10 mouse cellular contexts compared by ENCODE assay signal in genomic region chr10:83634461-83634860, GRCm38 (mm10). TPM values are rescaled to one million over a fixed set of nuclear protein-coding genes. Genes with fewer than 3 reads are reported as not detected.
DNase-seq lines count a peak whose midpoint lies in the region.
"Had no signal": no experiment of that assay in that cellular context is flagged by ENCODE, and none has a peak within 500 bp of the region (broad histone marks: within the 10 kb centered on the region; RNA-seq: fewer than 3 reads in every experiment).

No protein-coding gene starts in this region.

- H3K27ac ChIP-seq in macrophage: peak overlapping the region; percentile 33; the same call in 1 of the 2 replicates
- H3K27ac ChIP-seq: embryonic facial prominence, embryonic 15.5 days; limb, embryonic 12.5 days had no signal

- no peak overlapping the region for H3K4me3 ChIP-seq in macrophage (ENCODE audit: inconsistent target)
- H3K4me3 ChIP-seq: embryonic facial prominence, embryonic 15.5 days; limb, embryonic 12.5 days had no signal

- intact Hi-C loops in left cerebral cortex, postnatal 36 days (cut with DNase I): no loop called here

- peaks cover 76% of the 10 kb centered on the region for H3K79me2 ChIP-seq in macrophage (ENCODE audit: inconsistent target)

- DNase-seq in adrenal gland, postnatal 10 days: peak; percentile 43
- DNase-seq in adrenal gland, adult 8-10 months: no peak
- DNase-seq in layer of hippocampus, adult 9-11 months: peak; percentile 36
- DNase-seq in layer of hippocampus, postnatal 36 days: no peak
- peak; percentile 76 for DNase-seq in embryo, embryonic 11 days
- DNase-seq in left cerebral cortex, postnatal 36 days (ENCODE audit: low spot score in 2 of 2): no peak
- DNase-seq in ovary, adult 18-20 months (ENCODE audit: low spot score): no peak

- H3K36me3 ChIP-seq in macrophage (ENCODE audit: inconsistent target): peaks cover 43% of the 10 kb centered on the region

- 7% methylated on average over 5 of the region's 5 CpGs for WGBS in macrophage (ENCODE audit: missing documents)

RNA-seq across cellular contexts. Expression of gene Appl2, which starts 14.1 kb away (rescaled TPM):
- total RNA-seq in adrenal gland, postnatal 10 days (2021): 10 to 100 TPM; 44.3 to 66.3 TPM
- 100 to 1,000 TPM in 3 of 4 experiments, 10 to 100 TPM in 1; 86.1 to 199 (median 103) TPM for total RNA-seq in adrenal gland, adult 8-10 months (2022)
- 10 to 100 TPM; 78.0 to 81.1 TPM for total RNA-seq in layer of hippocampus, postnatal 36 days (2021)
- 1,000 to 10,000 TPM in 10 of 26 experiments, 100 to 1,000 TPM in 16; 335 to 1,465 (median 848) TPM for total RNA-seq in macrophage (2018; cell fraction: chromatin; rRNA removed)
- 100 to 1,000 TPM in 2 of 26 experiments, 10 to 100 TPM in 24; 25.4 to 110 (median 61.4) TPM for total RNA-seq in macrophage (2018; cell fraction: cytosol; rRNA removed)
- total RNA-seq in macrophage (2018; cell fraction: nucleus; rRNA removed): 100 to 1,000 TPM; 139 to 982 (median 408) TPM
- 85.4 to 263 TPM (median 126 TPM) in 3 replicates for polyA plus RNA-seq in macrophage (2018)
- 10 to 100 TPM; 57.6 to 69.1 TPM for total RNA-seq in left cerebral cortex, postnatal 36 days (2021)

Comparison
In these comparisons a context has a peak if more than half of its experiments do, and no peak if none do; other contexts are left out.
1. DNase-seq: peak in adrenal gland, postnatal 10 days (single experiment), layer of hippocampus, adult 9-11 months (single experiment) and embryo, embryonic 11 days (single experiment); none in adrenal gland, adult 8-10 months (single experiment), layer of hippocampus, postnatal 36 days (0 of 2), left cerebral cortex, postnatal 36 days (0 of 2) and ovary, adult 18-20 months (single experiment).